Comparison of ENCODE assay signal across 35 mouse cellular contexts in genomic region chr5:17980501-17981121, GRCm38 (mm10). TPM values are rescaled to one million over a fixed set of nuclear protein-coding genes. Genes with fewer than 3 reads are reported as not detected.
DNase-seq lines count a peak whose midpoint lies in the region; ATAC-seq and TF ChIP-seq lines count a peak whose summit lies in the region.
"Had no signal": no experiment of that assay in that cellular context is flagged by ENCODE, and none has a peak within 500 bp of the region (broad histone marks: within the 10 kb centered on the region; RNA-seq: fewer than 3 reads in every experiment).

No protein-coding gene starts in this region.

- 46% methylated on average over 5 of the region's 5 CpGs for WGBS in heart, adult 2 months
- 55% methylated on average over 5 of the region's 5 CpGs for WGBS in lung, postnatal 0 days
- 89% methylated on average over 5 of the region's 5 CpGs for WGBS in midbrain, embryonic 14.5 days

- no peak overlapping the region for H3K4me2 ChIP-seq in lung, postnatal 0 days (replicated peaks; ENCODE audit: low read depth, low read length)
- no peak overlapping the region for H3K4me2 ChIP-seq in midbrain, embryonic 14.5 days (ENCODE audit: low read length)
- H3K4me2 ChIP-seq: forebrain, embryonic 13.5 days; hindbrain, embryonic 14.5 days; liver, embryonic 12.5 days; midbrain, embryonic 12.5 days; neural tube, embryonic 13.5 days had no signal

- H3K27me3 ChIP-seq in heart, adult 2 months (ENCODE audit: control insufficient read depth, insufficient read depth, low read length) = no peaks in the 10 kb centered on the region
- H3K27me3 ChIP-seq in lung, postnatal 0 days (replicated peaks; ENCODE audit: insufficient read depth, low read length) = no peaks in the 10 kb centered on the region
- no peaks in the 10 kb centered on the region for H3K27me3 ChIP-seq in midbrain, embryonic 14.5 days (ENCODE audit: control insufficient read depth, insufficient read depth, low read length)
- H3K27me3 ChIP-seq: forebrain, embryonic 13.5 days; liver, embryonic 12.5 days; midbrain, embryonic 12.5 days; neural tube, embryonic 13.5 days had no signal

- H3K36me3 ChIP-seq in heart, adult 2 months (ENCODE audit: control insufficient read depth, insufficient read depth, low read length) = peaks cover 22% of the 10 kb centered on the region
- no peaks in the 10 kb centered on the region for H3K36me3 ChIP-seq in lung, postnatal 0 days (ENCODE audit: insufficient read depth, low read length)
- no peaks in the 10 kb centered on the region for H3K36me3 ChIP-seq in midbrain, embryonic 14.5 days (ENCODE audit: control insufficient read depth, insufficient read depth, low read length)
- H3K36me3 ChIP-seq: liver, embryonic 12.5 days; midbrain, embryonic 12.5 days; neural tube, embryonic 13.5 days had no signal

- TF ChIP-seq EP300 in heart, adult 2 months (IDR thresholded peaks at IDR 0.05; ENCODE audit: insufficient read depth, low read depth, low read length) = no peak
- TF ChIP-seq EP300 in lung, postnatal 0 days (IDR thresholded peaks at IDR 0.05) = peak; percentile 99

- H3K79me2 ChIP-seq in heart, adult 2 months (replicated peaks; ENCODE audit: control insufficient read depth, insufficient read depth, low read length) = no peaks in the 10 kb centered on the region

- H3K27ac ChIP-seq in heart, adult 2 months = peak overlapping the region; percentile 85
- H3K27ac ChIP-seq in lung, postnatal 0 days (ENCODE audit: low read length) = 0 out of 2 replicates have a peak overlapping the region, but pooled peaks have one; percentile 34
- H3K27ac ChIP-seq in midbrain, embryonic 14.5 days (replicated peaks; ENCODE audit: low read depth, low read length) = no peak overlapping the region
- H3K27ac ChIP-seq: forebrain, embryonic 13.5 days; hindbrain, embryonic 14.5 days; liver, embryonic 12.5 days; midbrain, embryonic 12.5 days; neural tube, embryonic 13.5 days had no signal

- intact Hi-C loops in heart, adult 2 months (cut with DNase I) = loop anchor here (1.0 to 5.0 kb wide), 2 partner anchors 22 to 98 kb away; no protein-coding TSS in a partner anchor
- intact Hi-C loops in heart, postnatal 14 days (cut with DNase I) = loop anchor here (5.0 kb wide), 2 partner anchors 38 to 93 kb away; partner anchors contain the start of gene Cd36

- H3K9me3 ChIP-seq in lung, postnatal 0 days (ENCODE audit: low read length) = no peaks in the 10 kb centered on the region
- no peaks in the 10 kb centered on the region for H3K9me3 ChIP-seq in midbrain, embryonic 14.5 days (ENCODE audit: control insufficient read depth, low read length)
- H3K9me3 ChIP-seq: forebrain, embryonic 13.5 days; midbrain, embryonic 12.5 days; neural tube, embryonic 13.5 days had no signal

- no peak for DNase-seq in heart, adult 2 months
- DNase-seq in heart, postnatal 14 days = no peak
- DNase-seq in R1 (ENCODE audit: low read depth, low spot score) = peak; percentile 21
- DNase-seq in lung, postnatal 0 days (ENCODE audit: low spot score) = peak; percentile 66
- DNase-seq in lung, postnatal 4 days = peak; percentile 21 to 44
- DNase-seq in midbrain, embryonic 14.5 days = no peak
- DNase-seq in thymus, adult 18-20 months = no peak
- DNase-seq: adrenal gland, adult 2 months; adrenal gland, postnatal 36 days; cerebellum, adult 8-10 months; cerebellum, postnatal 25 days; gastrocnemius, postnatal 25 days; kidney, postnatal 14 days; liver, postnatal 0 days; right cerebral cortex, postnatal 14 days had no signal

- H3K4me3 ChIP-seq in heart, adult 2 months = no peak overlapping the region
- H3K4me3 ChIP-seq in lung, postnatal 0 days (ENCODE audit: low read depth, low read length) = no peak overlapping the region
- no peak overlapping the region for H3K4me3 ChIP-seq in midbrain, embryonic 14.5 days (replicated peaks; ENCODE audit: low read depth, low read length)
- H3K4me3 ChIP-seq: forebrain, embryonic 13.5 days; liver, embryonic 12.5 days; midbrain, embryonic 12.5 days; neural tube, embryonic 13.5 days had no signal

- no peak overlapping the region for H3K9ac ChIP-seq in heart, adult 2 months (ENCODE audit: low read depth, low read length)
- no peak overlapping the region for H3K9ac ChIP-seq in lung, postnatal 0 days (replicated peaks; ENCODE audit: low read depth)
- no peak overlapping the region for H3K9ac ChIP-seq in midbrain, embryonic 14.5 days (replicated peaks; ENCODE audit: low read length)
- H3K9ac ChIP-seq: forebrain, embryonic 13.5 days; hindbrain, embryonic 14.5 days; liver, embryonic 12.5 days; liver, postnatal 0 days; midbrain, embryonic 12.5 days; neural tube, embryonic 13.5 days had no signal

- no peak for TF ChIP-seq CTCF in heart, adult 2 months (IDR thresholded peaks at IDR 0.05)
- TF ChIP-seq CTCF in lung, postnatal 0 days (IDR thresholded peaks at IDR 0.05) = no peak

- TF ChIP-seq POLR2A in heart, adult 2 months (IDR thresholded peaks at IDR 0.05; ENCODE audit: insufficient read depth, low read depth, low read length) = no peak

- H3K4me1 ChIP-seq in heart, adult 2 months (ENCODE audit: control insufficient read depth, insufficient read depth, low read length) = peaks cover 15% of the 10 kb centered on the region
- no peaks in the 10 kb centered on the region; the same call in 1 of the 2 replicates for H3K4me1 ChIP-seq in lung, postnatal 0 days (ENCODE audit: insufficient read depth, low read depth, low read length)
- no peaks in the 10 kb centered on the region for H3K4me1 ChIP-seq in midbrain, embryonic 14.5 days (ENCODE audit: control insufficient read depth, insufficient read depth, low read length)
- H3K4me1 ChIP-seq: forebrain, embryonic 13.5 days; liver, embryonic 12.5 days; midbrain, embryonic 12.5 days; neural tube, embryonic 13.5 days had no signal

- peak; percentile 91 for ATAC-seq in lung, postnatal 0 days
- no peak for ATAC-seq in midbrain, embryonic 14.5 days (ENCODE audit: low FRiP score, low TSS enrichment)
- ATAC-seq: activated CD4-positive, CD25-positive, alpha-beta regulatory T cell, adult 4 months; forebrain, embryonic 13.5 days; intestine, postnatal 0 days; liver, embryonic 12.5 days; liver, postnatal 0 days had no signal

RNA-seq across cellular contexts. Expression of gene Gnat3, which starts 18.3 kb away (rescaled TPM):
- total RNA-seq in heart, adult 2 months (2021) = under 1 TPM; 0.70 to 0.76 TPM
- polyA plus RNA-seq in heart, adult 2 months (2012; rRNA removed) = 0.08 and 0.12 TPM in 2 replicates
- total RNA-seq in heart, postnatal 14 days (2021) = under 1 TPM; 0.26 to 0.59 TPM
- 0.10 and 0.19 TPM in 2 replicates for polyA plus RNA-seq in lung, postnatal 0 days (2015; fragmentation: Nextera tagmentation; extraction: Ambion mirVana)
- polyA plus RNA-seq in midbrain, embryonic 14.5 days (2014; fragmentation: Nextera tagmentation; extraction: Ambion mirVana) = not detected in 2 replicates
- total RNA-seq: hematopoietic stem cell, adult 5-6 weeks; layer of hippocampus, adult 18-20 months; layer of hippocampus, postnatal 14 days; left cerebral cortex, adult 8-10 months; left cerebral cortex, postnatal 36 days; megakaryocyte progenitor cell, adult 5-6 weeks had no signal
- polyA plus RNA-seq: activated CD4-positive, CD25-positive, alpha-beta regulatory T cell, adult 4 months; adrenal gland, adult 2 months; brain, embryonic 14.5 days; forebrain, embryonic 13.5 days; heart, embryonic 14.5 days; hindbrain, embryonic 14.5 days; intestine, postnatal 0 days; kidney, embryonic 14.5 days; limb, embryonic 14.5 days; liver, embryonic 12.5 days; liver, postnatal 0 days; small intestine, adult 2 months; stomach, embryonic 14.5 days; testis, adult 2 months had no signal

Comparison
In these comparisons a context has a peak if more than half of its experiments do, and no peak if none do; other contexts are left out.
1. DNase-seq: peak in R1 (single experiment), lung, postnatal 0 days (single experiment) and lung, postnatal 4 days (2 of 2); none in heart, adult 2 months (0 of 2), heart, postnatal 14 days (0 of 2), midbrain, embryonic 14.5 days (single experiment) and thymus, adult 18-20 months (0 of 2).